Mouse (Mus musculus) small intestine, adult 2 months (tissue): ENCODE results near the gene Prlh.

ENCODE experiments used
- CTCF ChIP-seq: fragments of 200-500 bp; IDR thresholded peaks from 2 replicates; pipeline ENCODE4 v1.5.1; 2012; ENCODE audit warnings: low read depth, mild to moderate bottlenecking, control low read depth, inconsistent platforms, low read length, moderate library complexity, mixed read lengths; ENCODE audit not compliant: insufficient replicate concordance, insufficient read length; ENCODE audit errors: extremely low read depth
- POLR2A ChIP-seq: fragments of 200-500 bp; IDR thresholded peaks from 2 replicates; pipeline ENCODE4 v1.6.1; 2012; ENCODE audit warnings: low read depth, mild to moderate bottlenecking, control low read depth, inconsistent platforms, low read length, moderate library complexity

DNA sequence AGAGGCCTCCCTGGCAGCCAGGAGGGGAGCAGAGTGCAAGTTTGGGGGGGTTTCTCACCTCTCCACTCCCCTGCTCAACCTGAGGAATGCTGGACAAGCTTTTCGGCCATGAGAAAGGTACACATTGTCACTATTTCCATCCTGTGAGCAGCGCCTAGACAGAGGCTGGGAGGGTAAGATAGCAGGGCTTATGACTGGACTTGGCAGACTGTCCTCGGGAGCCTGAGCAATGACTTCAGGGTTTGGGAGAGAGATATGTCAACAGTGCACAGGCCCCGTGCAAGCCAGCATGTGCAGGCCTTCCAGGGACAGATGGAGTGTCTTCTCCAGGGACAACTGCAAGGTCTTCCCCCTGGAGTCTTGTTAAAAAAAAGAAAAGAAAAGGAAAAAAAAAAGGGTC, 12.9 kb upstream of the Prlh start:
- TF ChIP-seq CTCF (no peak), POLR2A (no peak)
